Mouse (Mus musculus): ENCODE measurements around the gene Rbm3.

Rbm3 gene

GRCm38 (mm10) chrX:8145153-8145991 lies at the start of gene Rbm3:
Gene Rbm3, minus strand, starts transcription at chrX:8145880.
- peak; percentile 84 for DNase-seq

GRCm38 (mm10) chrX:8193419-8193723 lies 47.7 kb upstream of the Rbm3 start, which contains the start of gene Ebp:
Gene Ebp, minus strand, starts transcription at chrX:8193512.
- DNase-seq = no peak

- peak; percentile 77 for DNase-seq
These were observed 47.1 kb upstream of the Rbm3 start for GRCm38 (mm10) chrX:8192640-8193418.

- no peak for DNase-seq
These were observed 46.5 kb upstream of the Rbm3 start for GRCm38 (mm10) chrX:8192126-8192639.

- peak; percentile 22 for DNase-seq
These were observed 37.3 kb upstream of the Rbm3 start for GRCm38 (mm10) chrX:8182871-8183540.

GRCm38 (mm10) chrX:8179646-8180045 lies 34.0 kb upstream of the Rbm3 start:
- DNase-seq = no peak

- no peak for DNase-seq
These were observed 33.2 kb upstream of the Rbm3 start for GRCm38 (mm10) chrX:8178871-8179270.

- DNase-seq = peak; percentile 89
These were observed 30.1 kb upstream of the Rbm3 start, which contains the start of gene Tbc1d25 for GRCm38 (mm10) chrX:8175504-8176385. Gene Tbc1d25, minus strand, starts transcription at chrX:8176181.

- DNase-seq = no peak
These were observed 29.5 kb upstream of the Rbm3 start for GRCm38 (mm10) chrX:8175169-8175503.

GRCm38 (mm10) chrX:8167716-8168647 lies 22.3 kb upstream of the Rbm3 start:
- no peak for DNase-seq

- DNase-seq = no peak
These were observed 18.8 kb upstream of the Rbm3 start for GRCm38 (mm10) chrX:8164471-8164870.

- no peak for DNase-seq
These were observed 17.4 kb upstream of the Rbm3 start for GRCm38 (mm10) chrX:8163076-8163475.

- no peak for DNase-seq
These were observed 1.9 kb downstream of the Rbm3 start for GRCm38 (mm10) chrX:8143750-8144149.

GRCm38 (mm10) chrX:8142948-8143347 lies 2.7 kb downstream of the Rbm3 start:
- no peak for DNase-seq

GRCm38 (mm10) chrX:8141058-8141457 lies 4.6 kb downstream of the Rbm3 start:
- DNase-seq = no peak

- DNase-seq = no peak
These were observed 5.2 kb downstream of the Rbm3 start for GRCm38 (mm10) chrX:8140446-8140845.

- no peak for DNase-seq
These were observed 6.2 kb downstream of the Rbm3 start for GRCm38 (mm10) chrX:8139480-8139879.

GRCm38 (mm10) chrX:8135886-8136285 lies 9.8 kb downstream of the Rbm3 start:
- DNase-seq = no peak

- peak; percentile 88 for DNase-seq
These were observed 13.4 kb downstream of the Rbm3 start, which contains the start of gene Wdr13 for GRCm38 (mm10) chrX:8132017-8132976. Gene Wdr13, minus strand, starts transcription at chrX:8132892.

GRCm38 (mm10) chrX:8131393-8131792 lies 14.3 kb downstream of the Rbm3 start:
- no peak for DNase-seq
